Mouse (Mus musculus) heart, postnatal 0 days (tissue): ENCODE measurements around the gene Iqcf5.

ENCODE experiments used
- CTCF ChIP-seq: IDR thresholded peaks from 2 replicates; pipeline ENCODE4 v1.5.1; 2016; ENCODE audit warnings: antibody characterized with exemption, control low read depth, low read depth
- EP300 ChIP-seq: IDR thresholded peaks from 2 replicates; pipeline ENCODE4 v1.6.1; 2016; ENCODE audit warnings: antibody characterized with exemption, low read depth

- TF ChIP-seq CTCF (no peak), EP300 (no peak)
Measured at GRCm38 (mm10) chr9:106561531-106561930, 47.2 kb downstream of the Iqcf5 start, which contains the start of gene Iqcf3.
